In genomic region chr11:51502431-51502851, GRCm38 (mm10) we compare ENCODE assay signal across 8 mouse cellular contexts.
DNase-seq lines count a peak whose midpoint lies in the region; ATAC-seq and TF ChIP-seq lines count a peak whose summit lies in the region.
"Had no signal": no experiment of that assay in that cellular context is flagged by ENCODE, and none has a peak within 500 bp of the region (broad histone marks: within the 10 kb centered on the region; RNA-seq: fewer than 3 reads in every experiment).

No protein-coding gene starts in this region.

- H3K4me1 ChIP-seq in lung, embryonic 15.5 days = peaks cover 20% of the 10 kb centered on the region
- H3K4me1 ChIP-seq in kidney, postnatal 0 days (replicated peaks; ENCODE audit: insufficient read depth, low read length) = peaks cover 2% of the 10 kb centered on the region; the same call in 1 of the 2 replicates
- peaks cover 38% of the 10 kb centered on the region for H3K4me1 ChIP-seq in limb, embryonic 10.5 days

- no peaks in the 10 kb centered on the region for H3K27me3 ChIP-seq in lung, embryonic 15.5 days
- H3K27me3 ChIP-seq in kidney, postnatal 0 days (ENCODE audit: insufficient read depth, low read length) = no peaks in the 10 kb centered on the region
- H3K27me3 ChIP-seq in limb, embryonic 10.5 days (ENCODE audit: low read depth, poor library complexity, severe bottlenecking) = no peaks in the 10 kb centered on the region
- H3K27me3 ChIP-seq: embryonic facial prominence, embryonic 12.5 days had no signal

- WGBS in lung, embryonic 15.5 days = 25% methylated on average over 10 of the region's 10 CpGs
- 16% methylated on average over 10 of the region's 10 CpGs for WGBS in kidney, postnatal 0 days
- WGBS in limb, embryonic 10.5 days = 35% methylated on average over 10 of the region's 10 CpGs

- H3K9me3 ChIP-seq in lung, embryonic 15.5 days = no peaks in the 10 kb centered on the region
- no peaks in the 10 kb centered on the region for H3K9me3 ChIP-seq in kidney, postnatal 0 days (replicated peaks; ENCODE audit: low read length)
- H3K9me3 ChIP-seq in limb, embryonic 10.5 days (replicated peaks) = no peaks in the 10 kb centered on the region
- H3K9me3 ChIP-seq: embryonic facial prominence, embryonic 12.5 days had no signal

- no peak overlapping the region for H3K4me3 ChIP-seq in lung, embryonic 15.5 days
- no peak overlapping the region for H3K4me3 ChIP-seq in kidney, postnatal 0 days (replicated peaks; ENCODE audit: low read depth, low read length)
- H3K4me3 ChIP-seq in limb, embryonic 10.5 days = no peak overlapping the region
- H3K4me3 ChIP-seq: embryonic facial prominence, embryonic 12.5 days had no signal

- peak overlapping the region; percentile 80 for H3K27ac ChIP-seq in lung, embryonic 15.5 days
- no peak overlapping the region for H3K27ac ChIP-seq in kidney, postnatal 0 days
- H3K27ac ChIP-seq in limb, embryonic 10.5 days = peak overlapping the region; percentile 57; the same call in 1 of the 2 replicates
- H3K27ac ChIP-seq: embryonic facial prominence, embryonic 12.5 days had no signal

- DNase-seq in lung, postnatal 36 days = no peak
- peak; percentile 88 for DNase-seq in kidney, postnatal 0 days (ENCODE audit: low spot score)
- DNase-seq in limb, embryonic 10.5 days (ENCODE audit: low spot score) = peak; percentile 54
- peak; percentile 70 for DNase-seq in telencephalon, adult 2 months (ENCODE audit: low read depth, low spot score)
- no peak for DNase-seq in cerebellum, adult 9-10 months

- H3K4me2 ChIP-seq in lung, embryonic 15.5 days = no peak overlapping the region
- H3K4me2 ChIP-seq in kidney, postnatal 0 days (ENCODE audit: low read length) = no peak overlapping the region
- H3K4me2 ChIP-seq: embryonic facial prominence, embryonic 12.5 days had no signal

- TF ChIP-seq CTCF in kidney, postnatal 0 days (IDR thresholded peaks at IDR 0.05; ENCODE audit: low read depth) = no peak

- H3K9ac ChIP-seq in lung, embryonic 15.5 days = no peak overlapping the region
- H3K9ac ChIP-seq in kidney, postnatal 0 days (ENCODE audit: low read depth, low read length) = no peak overlapping the region
- H3K9ac ChIP-seq: embryonic facial prominence, embryonic 12.5 days had no signal

- ATAC-seq in lung, embryonic 15.5 days (ENCODE audit: borderline replicate concordance, extremely low read depth, low FRiP score, low TSS enrichment) = peak; percentile 83
- no peak; the same call in 1 of the 2 replicates for ATAC-seq in kidney, postnatal 0 days (replicated peaks; ENCODE audit: low FRiP score, low read depth)
- ATAC-seq in cerebellum, adult (ENCODE audit: insufficient number of reproducible peaks, low FRiP score, low TSS enrichment) = no peak

- H3K36me3 ChIP-seq in lung, embryonic 15.5 days = no peaks in the 10 kb centered on the region
- H3K36me3 ChIP-seq in kidney, postnatal 0 days (ENCODE audit: insufficient read depth, low read length) = no peaks in the 10 kb centered on the region
- H3K36me3 ChIP-seq in limb, embryonic 10.5 days = no peaks in the 10 kb centered on the region
- H3K36me3 ChIP-seq: embryonic facial prominence, embryonic 12.5 days had no signal

Comparison
In these comparisons a context has a peak if more than half of its experiments do, and no peak if none do; other contexts are left out.
1. DNase-seq: peak in kidney, postnatal 0 days (single experiment), limb, embryonic 10.5 days (single experiment) and telencephalon, adult 2 months (single experiment); none in lung, postnatal 36 days (single experiment) and cerebellum, adult 9-10 months (single experiment).